Mouse (Mus musculus) embryonic facial prominence, embryonic 10.5 days (tissue): ENCODE measurements around the gene Pabpn1l. TPM values are rescaled to one million over a fixed set of nuclear protein-coding genes. Genes with fewer than 3 reads are reported as not detected.
A peak's percentile ranks its signal among the peaks of the same experiment; 100 is the strongest.

Experiments
- DNase-seq: peaks from one replicate; pipeline ENCODE4 v3.0.0-alpha.2; 2017; ENCODE audit warnings: low spot score
- H3K27ac ChIP-seq: fragments of 300-500 bp; sonication (generic); replicated peaks from 2 replicates; pipeline ENCODE4 v1.5.1; 2016; ENCODE audit warnings: mild to moderate bottlenecking
- H3K27me3 ChIP-seq: fragments of 300-500 bp; sonication (generic); replicated peaks from 2 replicates; pipeline ENCODE4 v1.6.1; 2016; ENCODE audit warnings: low read depth, mild to moderate bottlenecking; ENCODE audit not compliant: poor library complexity, severe bottlenecking
- H3K36me3 ChIP-seq: fragments of 300-500 bp; sonication (generic); replicated peaks from 2 replicates; pipeline ENCODE4 v1.6.1; 2016; ENCODE audit warnings: mild to moderate bottlenecking, moderate library complexity
- H3K4me1 ChIP-seq: fragments of 300-500 bp; sonication (generic); 2 replicates; pipeline ENCODE4 v1.6.1; 2016
- H3K4me3 ChIP-seq: fragments of 300-500 bp; sonication (generic); 2 replicates; pipeline ENCODE4 v1.5.1; 2016; ENCODE audit warnings: mild to moderate bottlenecking, moderate library complexity
- H3K9me3 ChIP-seq: fragments of 300-500 bp; sonication (generic); 2 replicates; pipeline ENCODE4 v1.6.1; 2016; ENCODE audit warnings: mild to moderate bottlenecking
- WGBS: fragments of 180-500 bp; shearing (Covaris S2); methylation state at CpG from one replicate; pipeline ENCODE4 v1.1.7; 2016; 5-methylcytosine and 5-hydroxymethylcytosine counted together
- polyA plus RNA-seq: library from polyadenylated mRNA; unstranded; fragments of >200 nt; fragmentation: Nextera tagmentation; extraction: Ambion mirVana; gene quantifications from 2 replicates; pipeline ENCODE4 v1.2.1, GENCODE M21; 2016

Pabpn1l gene
- polyA plus RNA-seq = 0.30 TPM in 1 of 2 replicates, not detected in the other

GRCm38 (mm10) chr8:122622727-122623126 lies at the start of gene Pabpn1l:
Gene Pabpn1l (minus strand): TSS chr8:122622739.
- H3K9me3 ChIP-seq = no peaks in the 10 kb centered on the region
- 60% methylated on average over 6 of the region's 6 CpGs for WGBS
- peaks cover 55% of the 10 kb centered on the region for H3K4me1 ChIP-seq
- no peak within 1 kb of the TSS for H3K27ac ChIP-seq
- DNase-seq = no peak
- 0 out of 2 replicates have a peak, but pooled peaks cover 12% of the 10 kb centered on the region for H3K27me3 ChIP-seq
- H3K36me3 ChIP-seq = no peaks in the 10 kb centered on the region
- H3K4me3 ChIP-seq = no peak within 1 kb of the TSS

- 73% methylated on average over 6 of the region's 6 CpGs for WGBS
Observed at GRCm38 (mm10) chr8:122671894-122672293, 49.4 kb upstream of the Pabpn1l start.

GRCm38 (mm10) chr8:122670718-122671117 lies 48.2 kb upstream of the Pabpn1l start:
- Histone ChIP-seq H3K4me3 (no peak overlapping the region), H3K9me3 (no peaks in the 10 kb centered on the region), H3K36me3 (no peaks in the 10 kb centered on the region), H3K27me3 (peaks cover 95% of the 10 kb centered on the region), H3K27ac (no peak overlapping the region), H3K4me1 (peaks cover 59% of the 10 kb centered on the region)
- 64% methylated on average over 3 of the region's 3 CpGs for WGBS
- DNase-seq = no peak

More at GRCm38 (mm10) chr8:122671894-122672293, 49.4 kb upstream of the Pabpn1l start:
- no peak overlapping the region for H3K4me3 ChIP-seq
- H3K27ac ChIP-seq = no peak overlapping the region
- peaks cover 59% of the 10 kb centered on the region for H3K4me1 ChIP-seq
- no peaks in the 10 kb centered on the region for H3K36me3 ChIP-seq
- H3K9me3 ChIP-seq = no peaks in the 10 kb centered on the region
- no peak for DNase-seq
- peaks cover 100% of the 10 kb centered on the region for H3K27me3 ChIP-seq

DNA sequence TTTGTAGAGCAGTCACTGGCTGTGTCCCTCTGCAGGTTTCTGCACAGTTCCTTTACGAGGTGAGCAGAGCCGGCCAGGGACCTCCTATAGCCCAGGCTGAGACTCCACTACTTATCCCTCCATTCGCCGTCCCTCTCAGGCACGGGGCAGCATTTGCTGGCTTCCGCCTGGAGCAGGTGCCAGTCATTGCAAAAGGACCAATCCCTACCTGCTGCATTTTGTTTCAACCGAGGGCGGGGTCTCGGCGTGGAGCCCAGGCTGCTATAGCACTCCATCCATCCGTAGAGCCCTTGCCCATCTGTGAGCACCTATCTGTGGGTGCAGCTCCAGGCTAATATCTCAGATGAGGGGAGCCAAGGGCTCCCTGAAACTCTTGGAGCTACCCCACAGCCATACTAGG lies 47.5 kb upstream of the Pabpn1l start:
- peaks cover 59% of the 10 kb centered on the region for H3K4me1 ChIP-seq
- H3K4me3 ChIP-seq = no peak overlapping the region
- no peak for DNase-seq
- no peaks in the 10 kb centered on the region for H3K9me3 ChIP-seq
- 24% methylated on average over 11 of the region's 11 CpGs for WGBS
- no peak overlapping the region for H3K27ac ChIP-seq
- no peaks in the 10 kb centered on the region for H3K36me3 ChIP-seq
- peaks cover 88% of the 10 kb centered on the region for H3K27me3 ChIP-seq

GRCm38 (mm10) chr8:122669370-122669769 lies 46.8 kb upstream of the Pabpn1l start:
- Histone ChIP-seq H3K27me3 (peaks cover 85% of the 10 kb centered on the region), H3K36me3 (no peaks in the 10 kb centered on the region), H3K4me3 (no peak overlapping the region), H3K4me1 (peaks cover 63% of the 10 kb centered on the region), H3K9me3 (no peaks in the 10 kb centered on the region), H3K27ac (no peak overlapping the region)
- no peak for DNase-seq
- 33% methylated on average over 5 of the region's 5 CpGs for WGBS

DNA sequence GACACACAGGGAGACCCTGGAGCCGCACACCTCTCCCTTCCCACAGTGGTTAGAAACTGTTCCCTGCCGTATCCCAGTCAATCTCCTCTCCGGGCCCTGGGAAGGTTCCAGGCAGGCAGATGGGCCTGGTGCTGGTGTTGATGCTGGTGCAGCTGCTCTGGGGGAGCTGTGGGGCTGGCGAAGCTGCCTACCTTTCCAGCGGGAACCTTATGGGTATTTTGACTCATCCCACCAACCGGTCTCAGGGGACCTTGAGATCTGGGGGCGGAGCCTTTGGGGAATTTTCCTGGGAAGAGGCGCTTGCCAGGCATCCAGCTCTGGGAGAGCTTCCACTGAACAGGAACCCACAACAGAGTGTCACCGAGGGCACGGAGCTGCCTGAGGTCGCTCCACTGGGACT lies 45.3 kb upstream of the Pabpn1l start:
- H3K27ac ChIP-seq = no peak overlapping the region
- no peak overlapping the region for H3K4me3 ChIP-seq
- no peak for DNase-seq
- H3K9me3 ChIP-seq = no peaks in the 10 kb centered on the region
- peaks cover 82% of the 10 kb centered on the region for H3K27me3 ChIP-seq
- no peaks in the 10 kb centered on the region for H3K36me3 ChIP-seq
- 78% methylated on average over 11 of the region's 11 CpGs for WGBS
- peaks cover 68% of the 10 kb centered on the region for H3K4me1 ChIP-seq

- H3K27me3 ChIP-seq = peaks cover 80% of the 10 kb centered on the region
- WGBS = 52% methylated on average over 12 of the region's 12 CpGs
- no peak for DNase-seq
- no peaks in the 10 kb centered on the region for H3K9me3 ChIP-seq
- H3K4me3 ChIP-seq = no peak overlapping the region
- 0 out of 2 replicates have a peak overlapping the region, but pooled peaks have one; percentile 48 for H3K27ac ChIP-seq
- peaks cover 74% of the 10 kb centered on the region for H3K4me1 ChIP-seq
- H3K36me3 ChIP-seq = no peaks in the 10 kb centered on the region
Observed at GRCm38 (mm10) chr8:122666827-122667226, 44.3 kb upstream of the Pabpn1l start.

DNA sequence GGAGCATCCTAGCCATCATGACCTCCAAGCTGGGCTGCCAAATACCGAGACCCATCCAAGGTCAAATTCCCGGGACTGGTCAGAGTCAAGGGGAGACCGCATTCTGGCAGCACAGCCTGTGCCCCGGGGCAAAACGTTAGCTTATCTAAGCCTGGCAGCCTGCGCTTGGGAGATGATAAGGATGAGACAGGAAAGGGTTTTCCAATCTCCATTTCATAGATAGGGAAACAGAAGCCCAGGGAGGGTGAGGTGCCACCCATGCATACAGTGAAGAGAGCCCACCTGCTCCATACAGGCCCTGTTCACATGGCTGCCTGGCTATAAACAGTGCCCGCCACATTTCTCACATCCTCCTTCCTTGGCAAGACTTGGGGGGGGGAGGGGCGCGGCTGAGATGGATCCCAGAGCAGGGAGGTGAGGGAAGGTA lies 43.8 kb upstream of the Pabpn1l start:
- 48% methylated on average over 9 of the region's 9 CpGs for WGBS

DNA sequence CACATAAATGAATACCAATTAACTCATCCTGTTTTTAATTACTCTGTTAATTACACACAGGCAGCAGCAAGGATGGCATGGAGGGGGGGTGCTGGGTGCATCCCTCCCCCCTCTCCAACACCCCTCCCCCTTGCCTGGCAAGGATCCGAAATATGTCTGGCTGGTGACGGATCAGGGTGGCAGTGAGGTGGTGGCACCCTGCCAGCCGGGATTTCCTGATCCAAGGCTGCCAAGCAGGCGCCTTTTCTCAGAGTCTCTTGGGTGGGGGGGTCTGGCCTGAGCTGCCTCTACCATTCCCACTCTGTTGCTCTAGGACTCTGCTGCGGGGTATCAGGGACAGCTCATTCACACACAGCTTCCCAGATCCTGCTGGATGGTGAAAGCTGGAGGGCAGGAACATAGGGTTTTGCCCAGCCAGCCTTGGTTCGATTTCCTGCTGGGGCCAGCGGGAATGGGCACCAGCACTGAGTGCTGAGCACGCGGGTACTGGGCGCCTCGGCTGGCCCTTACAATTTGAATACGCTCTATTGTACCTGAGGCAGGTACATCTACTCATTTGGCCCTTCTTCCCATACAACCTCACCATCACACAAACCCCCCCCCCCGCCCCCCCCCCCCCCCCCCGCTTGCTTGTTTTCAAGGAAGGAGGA lies 43.3 kb upstream of the Pabpn1l start:
- no peaks in the 10 kb centered on the region for H3K36me3 ChIP-seq
- peaks cover 70% of the 10 kb centered on the region for H3K27me3 ChIP-seq
- H3K4me1 ChIP-seq = peaks cover 83% of the 10 kb centered on the region
- no peak overlapping the region; the same call in 1 of the 2 replicates for H3K27ac ChIP-seq
- WGBS = 61% methylated on average over 14 of the region's 14 CpGs
- DNase-seq = no peak
- no peaks in the 10 kb centered on the region for H3K9me3 ChIP-seq
- no peak overlapping the region for H3K4me3 ChIP-seq

More for the DNA sequence above, 43.8 kb upstream of the Pabpn1l start:
- H3K9me3 ChIP-seq = no peaks in the 10 kb centered on the region
- H3K27ac ChIP-seq = no peak overlapping the region
- no peak overlapping the region for H3K4me3 ChIP-seq
- no peak for DNase-seq
- peaks cover 79% of the 10 kb centered on the region for H3K4me1 ChIP-seq
- peaks cover 76% of the 10 kb centered on the region for H3K27me3 ChIP-seq
- no peaks in the 10 kb centered on the region for H3K36me3 ChIP-seq

- DNase-seq = peak; percentile 62
- Histone ChIP-seq H3K9me3 (no peaks in the 10 kb centered on the region), H3K27me3 (peaks cover 64% of the 10 kb centered on the region), H3K27ac (peak overlapping the region; percentile 55), H3K4me1 (peaks cover 81% of the 10 kb centered on the region), H3K36me3 (no peaks in the 10 kb centered on the region), H3K4me3 (no peak overlapping the region)
- 27% methylated on average over 8 of the region's 8 CpGs for WGBS
Observed at GRCm38 (mm10) chr8:122665221-122665620, 42.7 kb upstream of the Pabpn1l start.

DNA sequence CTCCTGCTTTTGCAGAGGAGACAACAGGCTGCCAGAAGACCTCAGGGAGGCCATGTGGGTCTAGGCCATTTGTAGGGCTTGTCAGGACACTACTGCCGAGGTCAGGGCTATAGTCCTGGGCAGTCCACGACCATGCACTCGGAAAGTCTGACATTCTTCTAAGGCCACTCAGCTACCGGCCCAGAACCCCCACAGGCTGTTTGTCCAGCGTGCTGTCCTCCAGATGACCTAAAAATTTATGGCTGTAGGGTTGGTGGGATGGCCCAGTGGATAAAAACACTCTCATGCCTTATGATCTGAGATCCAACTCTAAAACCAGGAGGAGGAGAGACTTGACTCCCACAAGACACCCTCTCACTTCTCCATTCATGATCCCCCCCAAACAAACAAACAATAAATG lies 41.1 kb upstream of the Pabpn1l start:
- DNase-seq = no peak
- Histone ChIP-seq H3K36me3 (no peaks in the 10 kb centered on the region), H3K27me3 (peaks cover 49% of the 10 kb centered on the region), H3K4me1 (peaks cover 81% of the 10 kb centered on the region), H3K9me3 (no peaks in the 10 kb centered on the region), H3K27ac (0 out of 2 replicates have a peak overlapping the region, but pooled peaks have one; percentile 20), H3K4me3 (no peak overlapping the region)
- 61% methylated on average over 5 of the region's 5 CpGs for WGBS

DNA sequence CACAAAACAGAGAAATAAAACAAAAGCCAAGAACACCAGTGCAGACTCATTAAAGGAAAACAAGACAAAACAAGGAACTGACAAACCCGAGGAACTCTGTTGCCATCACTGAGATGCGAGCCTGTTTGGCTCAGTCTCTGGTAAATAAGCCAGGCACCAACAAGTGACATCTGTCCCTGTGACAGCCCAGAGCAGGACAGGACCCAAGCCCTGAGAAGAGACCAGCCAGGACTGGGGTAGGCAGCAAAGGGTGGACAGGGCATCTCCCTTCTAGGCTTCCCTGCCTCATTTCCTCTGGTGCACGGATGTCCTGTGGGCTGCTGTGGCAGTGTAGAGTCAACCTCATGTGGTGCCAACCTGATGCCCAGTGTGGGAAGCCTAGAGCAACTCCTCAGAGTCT lies 40.6 kb upstream of the Pabpn1l start:
- no peak for DNase-seq

GRCm38 (mm10) chr8:122661894-122662293 lies 39.4 kb upstream of the Pabpn1l start:
- Histone ChIP-seq H3K9me3 (no peaks in the 10 kb centered on the region), H3K4me1 (peaks cover 91% of the 10 kb centered on the region)
- 64% methylated on average over 2 of the region's 2 CpGs for whole genome bisulfite sequencing

More for the DNA sequence above, 40.6 kb upstream of the Pabpn1l start:
- Histone ChIP-seq H3K4me1 (peaks cover 86% of the 10 kb centered on the region), H3K9me3 (no peaks in the 10 kb centered on the region), H3K27me3 (peaks cover 43% of the 10 kb centered on the region), H3K36me3 (no peaks in the 10 kb centered on the region), H3K4me3 (no peak overlapping the region), H3K27ac (0 out of 2 replicates have a peak overlapping the region, but pooled peaks have one; percentile 20)
- WGBS = 84% methylated on average over 3 of the region's 3 CpGs

More at GRCm38 (mm10) chr8:122661894-122662293, 39.4 kb upstream of the Pabpn1l start:
- Histone ChIP-seq H3K4me3 (no peak overlapping the region), H3K27ac (peak overlapping the region; percentile 82; the same call in 1 of the 2 replicates), H3K36me3 (no peaks in the 10 kb centered on the region), H3K27me3 (peaks cover 31% of the 10 kb centered on the region)
- no peak for DNase-seq
